Mouse (Mus musculus): ENCODE results near the gene Arfip1. TPM values are rescaled to one million over a fixed set of nuclear protein-coding genes. Genes with fewer than 3 reads are reported as not detected.
A peak's percentile ranks its signal among the peaks of the same experiment; 100 is the strongest.
"Not testable (repeated sequence)": the region's sequence is repeated elsewhere in the genome, so short reads cannot be mapped to it uniquely, and the experiment has no call there.

The Arfip1 gene
- polyA plus RNA-seq, 1 experiment from 2014 or later: 32.0 TPM

GRCm38 (mm10) chr3:84562911-84563310 is 19.5 kb downstream of the Arfip1 start:
- H3K27ac ChIP-seq; H3K4me1 ChIP-seq; H3K36me3 ChIP-seq (replicated peaks); DNase-seq (ENCODE audit: extremely low spot score, low spot score); H3K9me3 ChIP-seq; H3K27me3 ChIP-seq (ENCODE audit: poor library complexity, severe bottlenecking); H3K4me3 ChIP-seq: not testable (repeated sequence)
- WGBS: 94% methylated on average over 2 of the region's 2 CpGs

DNA sequence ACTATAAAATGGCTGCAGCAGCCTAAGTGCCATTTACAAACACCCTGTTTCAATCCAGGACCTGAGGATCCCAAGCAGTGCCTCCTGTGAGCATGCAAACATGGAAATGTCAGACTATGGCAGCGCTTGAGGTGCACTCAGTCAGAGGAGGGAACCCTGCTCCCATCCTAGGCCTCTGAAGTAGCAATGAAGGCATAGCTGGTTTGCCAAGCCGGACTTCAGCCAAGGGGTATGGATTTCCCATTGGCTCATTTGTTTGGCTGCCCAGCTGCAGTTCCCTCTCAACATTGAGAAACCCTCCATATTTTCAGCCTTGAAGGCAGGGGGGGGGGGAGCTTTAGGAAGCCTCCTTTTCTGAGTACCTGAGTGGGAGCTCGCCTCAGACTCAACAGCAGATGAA is 24.1 kb downstream of the Arfip1 start:
- H3K4me3 ChIP-seq: no peak overlapping the region
- H3K4me1 ChIP-seq: 0 out of 2 replicates have a peak, but pooled peaks cover 3% of the 10 kb centered on the region
- no peak overlapping the region for H3K27ac ChIP-seq
- no peaks in the 10 kb centered on the region for H3K36me3 ChIP-seq (replicated peaks)
- 89% methylated on average over 3 of the region's 3 CpGs for WGBS
- no peak for DNase-seq (ENCODE audit: extremely low spot score, low spot score)
- no peaks in the 10 kb centered on the region for H3K27me3 ChIP-seq (ENCODE audit: poor library complexity, severe bottlenecking)
- H3K9me3 ChIP-seq: no peaks in the 10 kb centered on the region

GRCm38 (mm10) chr3:84555780-84556179 is 26.6 kb downstream of the Arfip1 start:
- no peak overlapping the region for H3K4me3 ChIP-seq
- WGBS: 89% methylated on average over 3 of the region's 3 CpGs
- H3K4me1 ChIP-seq: 0 out of 2 replicates have a peak, but pooled peaks cover 3% of the 10 kb centered on the region

DNA sequence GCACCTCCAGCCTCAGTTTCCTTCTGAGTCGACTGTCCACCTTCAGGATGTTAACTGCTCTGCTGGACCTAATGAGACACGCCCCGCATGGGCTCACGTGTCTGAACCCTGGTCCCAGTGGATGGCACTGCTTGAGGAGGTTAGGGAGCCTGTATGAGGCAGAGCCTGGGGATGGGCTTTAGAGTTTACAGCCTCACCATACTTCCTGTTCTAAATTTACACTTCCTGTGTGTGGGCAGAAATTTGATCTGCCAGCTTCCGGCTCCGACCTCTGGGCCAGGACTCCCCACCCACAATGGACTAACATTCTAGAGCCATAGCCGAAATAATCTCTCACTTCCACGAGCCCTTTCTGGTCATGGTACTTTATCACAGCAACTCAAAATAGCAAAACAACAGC is 35.2 kb downstream of the Arfip1 start:
- Histone ChIP-seq H3K4me3 (no peak overlapping the region), H3K9me3 (no peaks in the 10 kb centered on the region), H3K27ac (no peak overlapping the region), H3K4me1 (no peaks in the 10 kb centered on the region), H3K27me3 (ENCODE audit: poor library complexity, severe bottlenecking) (no peaks in the 10 kb centered on the region), H3K36me3 (replicated peaks) (no peaks in the 10 kb centered on the region)
- no peak for DNase-seq (ENCODE audit: extremely low spot score, low spot score)
- 82% methylated on average over 8 of the region's 8 CpGs for WGBS

More at GRCm38 (mm10) chr3:84555780-84556179, 26.6 kb downstream of the Arfip1 start:
- DNase-seq (ENCODE audit: extremely low spot score, low spot score): no peak
- H3K36me3 ChIP-seq (replicated peaks): no peaks in the 10 kb centered on the region
- H3K27me3 ChIP-seq (ENCODE audit: poor library complexity, severe bottlenecking): no peaks in the 10 kb centered on the region
- no peak overlapping the region for H3K27ac ChIP-seq
- no peaks in the 10 kb centered on the region for H3K9me3 ChIP-seq

- H3K9me3 ChIP-seq; H3K36me3 ChIP-seq (replicated peaks); H3K4me3 ChIP-seq; H3K27me3 ChIP-seq (ENCODE audit: poor library complexity, severe bottlenecking); H3K27ac ChIP-seq: not testable (repeated sequence)
- H3K4me1 ChIP-seq: peaks cover 15% of the 10 kb centered on the region
- peak; percentile 20 for DNase-seq (ENCODE audit: extremely low spot score, low spot score)
- 41% methylated on average over 3 of the region's 3 CpGs for whole genome bisulfite sequencing
Observed at GRCm38 (mm10) chr3:84542450-84542849, 40.0 kb downstream of the Arfip1 start.

DNA sequence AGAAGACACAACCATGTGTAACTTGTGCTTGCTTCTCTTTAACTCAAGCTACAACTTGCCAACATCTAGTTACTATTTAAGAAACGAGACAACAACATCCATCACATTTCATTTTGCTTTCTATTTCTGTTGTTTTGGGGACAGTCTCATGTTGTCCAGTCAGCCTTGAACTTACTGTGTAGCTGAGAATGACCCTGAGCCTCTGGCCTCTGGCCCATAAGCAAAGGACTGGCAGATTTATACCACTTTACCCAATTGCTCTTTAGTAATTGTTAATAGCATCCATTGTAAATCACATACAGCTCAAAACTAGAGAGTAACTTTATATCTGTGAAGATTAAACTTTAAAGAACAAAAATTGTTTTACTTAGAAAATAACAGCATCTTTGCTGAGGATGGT is 40.5 kb downstream of the Arfip1 start:
- no peaks in the 10 kb centered on the region for H3K9me3 ChIP-seq
- no peaks in the 10 kb centered on the region for H3K27me3 ChIP-seq (ENCODE audit: poor library complexity, severe bottlenecking)
- 96% methylated on average over 1 of the region's 1 CpGs for WGBS
- peaks cover 15% of the 10 kb centered on the region for H3K4me1 ChIP-seq
- H3K27ac ChIP-seq: no peak overlapping the region
- no peaks in the 10 kb centered on the region for H3K36me3 ChIP-seq (replicated peaks)
- no peak for DNase-seq (ENCODE audit: extremely low spot score, low spot score)
- H3K4me3 ChIP-seq: no peak overlapping the region

GRCm38 (mm10) chr3:84540640-84541039 is 41.8 kb downstream of the Arfip1 start:
- Histone ChIP-seq H3K9me3 (no peaks in the 10 kb centered on the region), H3K4me3 (no peak overlapping the region), H3K27ac (no peak overlapping the region), H3K36me3 (replicated peaks) (no peaks in the 10 kb centered on the region), H3K27me3 (ENCODE audit: poor library complexity, severe bottlenecking) (no peaks in the 10 kb centered on the region), H3K4me1 (peaks cover 15% of the 10 kb centered on the region)
- DNase-seq (ENCODE audit: extremely low spot score, low spot score): no peak

- no peak overlapping the region for H3K27ac ChIP-seq
- H3K36me3 ChIP-seq (replicated peaks): no peaks in the 10 kb centered on the region
- no peak overlapping the region for H3K4me3 ChIP-seq
- H3K4me1 ChIP-seq: peaks cover 15% of the 10 kb centered on the region
- H3K27me3 ChIP-seq (ENCODE audit: poor library complexity, severe bottlenecking): no peaks in the 10 kb centered on the region
- WGBS: 91% methylated on average over 6 of the region's 6 CpGs
- no peak for DNase-seq (ENCODE audit: extremely low spot score, low spot score)
- H3K9me3 ChIP-seq: no peaks in the 10 kb centered on the region
Observed at GRCm38 (mm10) chr3:84536987-84537386, 45.4 kb downstream of the Arfip1 start.

- H3K27ac ChIP-seq: no peak overlapping the region
- no peaks in the 10 kb centered on the region for H3K9me3 ChIP-seq
- DNase-seq (ENCODE audit: extremely low spot score, low spot score): no peak
- WGBS: 84% methylated on average over 5 of the region's 5 CpGs
- H3K36me3 ChIP-seq (replicated peaks): no peaks in the 10 kb centered on the region
- no peaks in the 10 kb centered on the region for H3K4me1 ChIP-seq
- H3K27me3 ChIP-seq (ENCODE audit: poor library complexity, severe bottlenecking): no peaks in the 10 kb centered on the region
- no peak overlapping the region for H3K4me3 ChIP-seq
Observed at GRCm38 (mm10) chr3:84533227-84533626, 49.2 kb downstream of the Arfip1 start.

GRCm38 (mm10) chr3:84529021-84529420 is 53.4 kb downstream of the Arfip1 start:
- Histone ChIP-seq H3K27me3 (ENCODE audit: poor library complexity, severe bottlenecking) (no peaks in the 10 kb centered on the region), H3K4me1 (0 out of 2 replicates have a peak, but pooled peaks cover 7% of the 10 kb centered on the region), H3K36me3 (replicated peaks) (peaks cover 10% of the 10 kb centered on the region; the same call in 1 of the 2 replicates), H3K27ac (no peak overlapping the region), H3K4me3 (no peak overlapping the region), H3K9me3 (no peaks in the 10 kb centered on the region)
- no peak for DNase-seq (ENCODE audit: extremely low spot score, low spot score)
- 83% methylated on average over 2 of the region's 2 CpGs for WGBS

DNA sequence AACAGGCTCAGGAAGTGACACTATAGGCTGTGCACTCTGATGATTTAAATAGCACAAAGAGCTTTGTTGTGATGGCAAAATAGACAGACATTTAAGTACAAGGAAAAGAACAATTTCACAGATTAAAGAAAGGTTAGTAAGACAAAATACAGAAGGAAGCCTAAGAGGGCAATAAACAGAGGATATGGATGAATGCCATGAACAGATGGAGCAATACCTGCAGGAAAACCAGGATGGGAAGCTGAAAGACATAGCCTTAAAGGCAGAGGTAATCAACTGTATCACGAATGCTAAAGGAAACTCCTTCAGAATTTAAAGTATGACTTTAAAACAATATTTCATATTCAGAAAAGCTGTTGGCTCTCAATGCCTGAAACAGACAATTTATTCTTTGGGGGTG is 57.5 kb downstream of the Arfip1 start:
- peaks cover 10% of the 10 kb centered on the region; the same call in 1 of the 2 replicates for H3K36me3 ChIP-seq (replicated peaks)
- no peaks in the 10 kb centered on the region for H3K27me3 ChIP-seq (ENCODE audit: poor library complexity, severe bottlenecking)
- no peak overlapping the region for H3K27ac ChIP-seq
- H3K9me3 ChIP-seq: no peaks in the 10 kb centered on the region
- 0 out of 2 replicates have a peak, but pooled peaks cover 7% of the 10 kb centered on the region for H3K4me1 ChIP-seq
- no peak for DNase-seq (ENCODE audit: extremely low spot score, low spot score)
- no peak overlapping the region for H3K4me3 ChIP-seq
- 84% methylated on average over 1 of the region's 1 CpGs for WGBS

DNA sequence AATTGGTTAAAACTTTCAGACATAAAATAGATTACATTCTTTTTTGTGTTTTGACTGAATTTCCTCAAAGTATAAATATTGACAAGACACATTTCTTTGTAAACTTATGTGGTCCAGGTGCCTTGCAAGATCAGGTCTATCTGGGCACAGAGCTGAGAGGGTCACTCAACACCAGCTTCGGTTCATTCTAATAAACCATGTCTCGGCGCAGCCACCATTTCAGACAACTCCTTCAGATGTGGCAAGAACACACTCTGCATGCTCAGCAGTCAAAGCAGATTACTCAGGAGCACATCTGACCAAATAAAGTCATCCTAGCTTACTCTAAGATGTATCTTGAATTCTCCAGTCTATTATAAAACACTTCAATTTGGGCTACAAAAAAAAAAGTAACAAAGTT is 66.3 kb downstream of the Arfip1 start:
- no peaks in the 10 kb centered on the region for H3K9me3 ChIP-seq
- H3K4me3 ChIP-seq: no peak overlapping the region
- DNase-seq (ENCODE audit: extremely low spot score, low spot score): no peak
- no peak overlapping the region for H3K27ac ChIP-seq
- 96% methylated on average over 3 of the region's 3 CpGs for WGBS
- H3K36me3 ChIP-seq (replicated peaks): peaks cover 4% of the 10 kb centered on the region
- no peaks in the 10 kb centered on the region for H3K27me3 ChIP-seq (ENCODE audit: poor library complexity, severe bottlenecking)
- H3K4me1 ChIP-seq: peaks cover 10% of the 10 kb centered on the region

GRCm38 (mm10) chr3:84512774-84513515 is 69.5 kb downstream of the Arfip1 start:
- no peak for DNase-seq (ENCODE audit: extremely low spot score, low spot score)
- WGBS: 78% methylated on average over 6 of the region's 6 CpGs

More at GRCm38 (mm10) chr3:84512774-84513515, 69.5 kb downstream of the Arfip1 start:
- Histone ChIP-seq H3K4me3 (no peak overlapping the region), H3K27ac (no peak overlapping the region), H3K27me3 (ENCODE audit: poor library complexity, severe bottlenecking) (no peaks in the 10 kb centered on the region), H3K36me3 (replicated peaks) (0 out of 2 replicates have a peak, but pooled peaks cover 3% of the 10 kb centered on the region), H3K9me3 (no peaks in the 10 kb centered on the region), H3K4me1 (peaks cover 10% of the 10 kb centered on the region)
